Comparison of ENCODE assay signal across 8 mouse cellular contexts in the genomic region with DNA sequence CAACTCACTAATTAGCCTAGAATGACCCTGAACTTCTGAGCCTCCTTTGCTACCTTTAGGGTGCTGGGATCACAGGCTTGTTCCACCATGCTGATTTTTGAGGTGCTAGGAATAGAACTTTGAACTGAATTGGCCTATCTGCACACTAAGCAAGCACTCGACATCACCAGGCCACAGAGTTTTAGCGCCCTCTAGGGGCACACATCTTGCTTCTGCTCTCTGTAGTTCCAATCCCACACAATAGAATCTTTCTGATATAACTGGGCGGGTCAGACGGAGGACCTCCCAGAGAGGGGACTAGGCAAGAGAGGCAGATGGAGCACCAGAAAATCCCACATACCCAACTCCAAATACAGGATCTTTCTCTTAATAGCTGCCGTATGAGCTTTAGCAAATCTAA. TPM values are rescaled to one million over a fixed set of nuclear protein-coding genes. Genes with fewer than 3 reads are reported as not detected.
DNase-seq lines count a peak whose midpoint lies in the region; ATAC-seq and TF ChIP-seq lines count a peak whose summit lies in the region.
"Had no signal": no experiment of that assay in that cellular context is flagged by ENCODE, and none has a peak within 500 bp of the region (broad histone marks: within the 10 kb centered on the region; RNA-seq: fewer than 3 reads in every experiment).

No protein-coding gene starts in this region.

- H3K4me1 ChIP-seq in embryonic facial prominence, embryonic 12.5 days: no peaks in the 10 kb centered on the region; the same call in 1 of the 2 replicates
- peaks cover 3% of the 10 kb centered on the region; the same call in 1 of the 2 replicates for H3K4me1 ChIP-seq in lung, adult 2 months (ENCODE audit: control insufficient read depth, insufficient read depth, low read length)

- no peaks in the 10 kb centered on the region for H3K9me3 ChIP-seq in embryonic facial prominence, embryonic 12.5 days
- H3K9me3 ChIP-seq: lung, embryonic 15.5 days had no signal

- no peak overlapping the region for H3K4me3 ChIP-seq in embryonic facial prominence, embryonic 12.5 days
- no peak overlapping the region for H3K4me3 ChIP-seq in lung, adult 2 months (replicated peaks; ENCODE audit: extremely low read depth, low read depth, low read length)
- H3K4me3 ChIP-seq: lung, embryonic 15.5 days had no signal

- H3K9ac ChIP-seq in embryonic facial prominence, embryonic 12.5 days: no peak overlapping the region
- H3K9ac ChIP-seq: lung, embryonic 15.5 days had no signal

- no peaks in the 10 kb centered on the region for H3K27me3 ChIP-seq in embryonic facial prominence, embryonic 12.5 days
- H3K27me3 ChIP-seq: lung, embryonic 15.5 days had no signal

- no peak overlapping the region for H3K4me2 ChIP-seq in embryonic facial prominence, embryonic 12.5 days (replicated peaks)
- H3K4me2 ChIP-seq: lung, embryonic 15.5 days had no signal

- DNase-seq in MEL-GATA-1-ER (ENCODE audit: extremely low read depth, low read depth): peak; percentile 60
- DNase-seq in adrenal gland, postnatal 36 days: peak; percentile 78 to 85
- peak; percentile 55 for DNase-seq in heart, postnatal 25 days (ENCODE audit: low spot score)
- peak; percentile 62 to 88 for DNase-seq in layer of hippocampus, adult 8-10 months (ENCODE audit: low spot score in 2 of 2)
- peak; percentile 67 for DNase-seq in lung, adult 2 months
- DNase-seq in retina, postnatal 7 days (ENCODE audit: low read depth, low spot score): peak; percentile 43

- 0 out of 2 replicates have a peak, but pooled peaks have one; percentile 44 for ATAC-seq in embryonic facial prominence, embryonic 12.5 days (ENCODE audit: insufficient number of reproducible peaks, insufficient read depth, low FRiP score, low TSS enrichment)

- TF ChIP-seq CTCF in lung, adult 2 months (IDR thresholded peaks at IDR 0.05; ENCODE audit: insufficient read depth, low read length): peak; percentile 91

- WGBS in embryonic facial prominence, embryonic 12.5 days: 34% methylated on average over 5 of the region's 5 CpGs
- 41% methylated on average over 5 of the region's 5 CpGs for WGBS in lung, adult 2 months

- peaks cover 4% of the 10 kb centered on the region; the same call in 1 of the 2 replicates for H3K36me3 ChIP-seq in embryonic facial prominence, embryonic 12.5 days

- H3K27ac ChIP-seq in embryonic facial prominence, embryonic 12.5 days: no peak overlapping the region
- H3K27ac ChIP-seq: lung, embryonic 15.5 days had no signal

- intact Hi-C loops in heart, postnatal 25 days (cut with DNase I): loop anchor here (1.0 to 5.0 kb wide), 2 partner anchors 75 to 294 kb away; no protein-coding TSS in a partner anchor

- TF ChIP-seq POLR2A in lung, adult 2 months (IDR thresholded peaks at IDR 0.05; ENCODE audit: borderline replicate concordance, extremely low read depth, low read depth, low read length): no peak

RNA-seq across cellular contexts. Expression of a gene that starts 24.3 kb away (rescaled TPM):
- total RNA-seq in adrenal gland, postnatal 36 days (2021): 10 to 100 TPM; 22.7 to 30.8 TPM
- 164 and 169 TPM in 2 replicates for polyA plus RNA-seq in embryonic facial prominence, embryonic 12.5 days (2016; fragmentation: Nextera tagmentation; extraction: Ambion mirVana)
- 10 to 100 TPM; 20.8 to 20.9 TPM for total RNA-seq in heart, postnatal 25 days (2021)
- 10 to 100 TPM; 25.9 to 38.3 (median 31.6) TPM for total RNA-seq in layer of hippocampus, adult 8-10 months (2022)
- 33.6 and 47.2 TPM in 2 replicates for polyA plus RNA-seq in lung, adult 2 months (2012; rRNA removed)

RNA-seq across cellular contexts. Expression of a gene that starts 51.0 kb away (rescaled TPM):
- total RNA-seq in adrenal gland, postnatal 36 days (2021): 10 to 100 TPM; 12.4 to 20.2 TPM
- polyA plus RNA-seq in embryonic facial prominence, embryonic 12.5 days (2016; fragmentation: Nextera tagmentation; extraction: Ambion mirVana): 17.7 and 19.6 TPM in 2 replicates
- 10 to 100 TPM; 79.6 to 81.5 TPM for total RNA-seq in heart, postnatal 25 days (2021)
- total RNA-seq in layer of hippocampus, adult 8-10 months (2022): 1 to 10 TPM; 4.2 to 8.6 (median 6.3) TPM
- polyA plus RNA-seq in lung, adult 2 months (2012; rRNA removed): 33.9 and 40.9 TPM in 2 replicates
